Mouse (Mus musculus) left cerebral cortex, adult 2 months (tissue): Measurements from ENCODE around the gene Ugt1a1. TPM values are rescaled to one million over a fixed set of nuclear protein-coding genes. Genes with fewer than 3 reads are reported as not detected.
"Not testable (repeated sequence)": the region's sequence is repeated elsewhere in the genome, so short reads cannot be mapped to it uniquely, and the experiment has no call there.

ENCODE experiments used
- DNase-seq, 2 experiments: peaks; one replicate each; pipeline ENCODE4 v3.0.0; 2021 to 2022; ENCODE audit warnings: low spot score in 2 of 2, mixed read lengths in 1 of 2; ENCODE audit errors: extremely low spot score in 1 of 2
- H3K27ac ChIP-seq: fragments of 200-600 bp; 2 replicates; pipeline ENCODE4 v1.8.1; 2022
- H3K4me3 ChIP-seq: fragments of 200-600 bp; 2 replicates; pipeline ENCODE4 v1.8.1; 2022
- CTCF ChIP-seq: fragments of 200-600 bp; IDR thresholded peaks from 2 replicates; pipeline ENCODE4 v1.8.1; 2022; ENCODE audit warnings: antibody characterized with exemption, mild to moderate bottlenecking, moderate library complexity
- intact Hi-C: fragments of 180-260 bp; cut with DNase I; formaldehyde crosslinking; loops from one replicate; pipeline ENCODE4 v1.15.1; 2025
- total RNA-seq, 2 experiments: library from RNA; stranded (reverse); gene quantifications; 2 replicates each; pipeline ENCODE4 v1.2.3; 2021

Ugt1a1 gene
- total RNA-seq, 2 experiments from 2014 or later = 0.32 TPM; not detected in 1

- intact Hi-C loops = no loop called here
Observed at GRCm38 (mm10) chr1:88222216-88222615, 10.5 kb downstream of the Ugt1a1 start.

GRCm38 (mm10) chr1:88223011-88223515, 11.3 kb downstream of the Ugt1a1 start:
- DNase-seq, H3K27ac ChIP-seq, intact Hi-C loops, H3K4me3 ChIP-seq: not testable (repeated sequence)

More at GRCm38 (mm10) chr1:88222216-88222615, 10.5 kb downstream of the Ugt1a1 start:
- TF ChIP-seq CTCF = no peak
- H3K27ac ChIP-seq = no peak overlapping the region
- no peak overlapping the region for H3K4me3 ChIP-seq
- no peak for DNase-seq

GRCm38 (mm10) chr1:88223591-88223990, 11.8 kb downstream of the Ugt1a1 start:
- peak in 1 of 2 experiments; percentile 12 for DNase-seq
- intact Hi-C loops = no loop called here
- TF ChIP-seq CTCF = no peak

GRCm38 (mm10) chr1:88224029-88224776, 12.4 kb downstream of the Ugt1a1 start:
- TF ChIP-seq CTCF = no peak
- intact Hi-C loops = no loop called here
- no peak overlapping the region for H3K27ac ChIP-seq
- DNase-seq = no peak
- H3K4me3 ChIP-seq = no peak overlapping the region

More at GRCm38 (mm10) chr1:88223591-88223990, 11.8 kb downstream of the Ugt1a1 start:
- no peak overlapping the region for H3K27ac ChIP-seq
- no peak overlapping the region for H3K4me3 ChIP-seq

GRCm38 (mm10) chr1:88225301-88225700, 13.5 kb downstream of the Ugt1a1 start:
- H3K27ac ChIP-seq, H3K4me3 ChIP-seq, intact Hi-C loops, DNase-seq: not testable (repeated sequence)

- Histone ChIP-seq H3K4me3 (no peak overlapping the region), H3K27ac (no peak overlapping the region)
- no peak for DNase-seq
- intact Hi-C loops = no loop called here
- TF ChIP-seq CTCF = no peak
Observed at GRCm38 (mm10) chr1:88225741-88226140, 14.0 kb downstream of the Ugt1a1 start.

- Histone ChIP-seq H3K4me3 (no peak within 1 kb of the TSS), H3K27ac (no peak within 1 kb of the TSS)
- DNase-seq = peak in 1 of 2 experiments; percentile 11
- no peak for TF ChIP-seq CTCF
- intact Hi-C loops = no loop called here
Observed at GRCm38 (mm10) chr1:88226670-88227379, 15.1 kb downstream of the Ugt1a1 start, which contains the start of gene Mroh2a. TSS of gene Mroh2a (plus strand) at chr1:88226986.

- DNase-seq = peak in 1 of 2 experiments; percentile 7
- TF ChIP-seq CTCF = no peak
- H3K27ac ChIP-seq = no peak overlapping the region
- intact Hi-C loops = no loop called here
- no peak overlapping the region for H3K4me3 ChIP-seq
Observed at GRCm38 (mm10) chr1:88227482-88227881, 15.7 kb downstream of the Ugt1a1 start.

GRCm38 (mm10) chr1:88228121-88228520, 16.4 kb downstream of the Ugt1a1 start:
- H3K27ac ChIP-seq = no peak overlapping the region
- intact Hi-C loops = no loop called here
- DNase-seq = no peak
- H3K4me3 ChIP-seq = no peak overlapping the region
- no peak for TF ChIP-seq CTCF

- TF ChIP-seq CTCF = no peak
- no peak overlapping the region for H3K4me3 ChIP-seq
- H3K27ac ChIP-seq = no peak overlapping the region
- intact Hi-C loops = no loop called here
- no peak for DNase-seq
Observed at GRCm38 (mm10) chr1:88229566-88229965, 17.8 kb downstream of the Ugt1a1 start.

GRCm38 (mm10) chr1:88229986-88230385, 18.2 kb downstream of the Ugt1a1 start:
- Histone ChIP-seq H3K4me3 (no peak overlapping the region), H3K27ac (no peak overlapping the region)
- intact Hi-C loops = no loop called here

GRCm38 (mm10) chr1:88230421-88230820, 18.7 kb downstream of the Ugt1a1 start:
- intact Hi-C loops = no loop called here
- no peak overlapping the region for H3K27ac ChIP-seq
- no peak for TF ChIP-seq CTCF
- DNase-seq = no peak
- no peak overlapping the region for H3K4me3 ChIP-seq

More at GRCm38 (mm10) chr1:88229986-88230385, 18.2 kb downstream of the Ugt1a1 start:
- no peak for DNase-seq
- no peak for TF ChIP-seq CTCF
